Mouse (Mus musculus) kidney, adult 2 months (tissue): ENCODE results near the gene Lamtor2.

Experiments used
- CTCF ChIP-seq: fragments of 200-500 bp; conservative IDR thresholded peaks from 2 replicates; pipeline ENCODE4 v1.5.1; 2011; ENCODE audit warnings: low read depth, mild to moderate bottlenecking, control low read depth, low read length, moderate library complexity, mixed read lengths; ENCODE audit not compliant: insufficient read depth, insufficient read length
- POLR2A ChIP-seq: fragments of 200-500 bp; IDR thresholded peaks from one replicate; pipeline ENCODE4 v1.6.1; 2011; ENCODE audit warnings: low read depth, low read length, control low read depth

- 0 out of 2 replicates have a peak, but pooled peaks have one; percentile 4 for TF ChIP-seq CTCF
- no peak for TF ChIP-seq POLR2A
Measured at GRCm38 (mm10) chr3:88591950-88592731, 39.3 kb upstream of the Lamtor2 start.
